Comparison of ENCODE assay signal across 28 mouse cellular contexts in the genomic region with DNA sequence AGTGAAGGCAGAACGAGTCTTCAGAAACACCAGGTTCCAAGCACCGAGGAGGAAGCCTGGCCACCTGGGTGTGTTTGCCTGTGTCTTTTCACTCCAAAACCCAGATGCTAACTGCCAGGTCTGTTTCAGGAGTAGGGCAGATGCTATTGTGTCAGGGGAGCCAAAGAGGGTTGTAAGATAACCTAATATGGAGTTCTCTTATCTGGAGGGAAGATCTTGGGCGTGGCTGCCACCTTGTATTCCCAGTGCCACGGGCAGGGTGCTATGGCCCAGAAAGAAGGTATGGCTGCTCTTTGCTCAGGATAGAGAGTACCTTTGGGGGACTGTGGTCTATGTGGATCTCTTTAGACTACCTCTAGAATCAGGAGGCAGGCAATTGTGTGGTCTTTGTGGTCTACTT.
"Had no signal": no experiment of that assay in that cellular context is flagged by ENCODE, and none has a peak within 500 bp of the region (broad histone marks: within the 10 kb centered on the region; RNA-seq: fewer than 3 reads in every experiment).

No protein-coding gene starts in this region.

- H3K36me3 ChIP-seq: embryonic facial prominence, embryonic 10.5 days; embryonic facial prominence, embryonic 12.5 days; embryonic facial prominence, embryonic 13.5 days; embryonic facial prominence, embryonic 15.5 days; forebrain, embryonic 10.5 days; forebrain, embryonic 12.5 days; forebrain, embryonic 15.5 days had no signal

- H3K4me2 ChIP-seq: embryonic facial prominence, embryonic 12.5 days; embryonic facial prominence, embryonic 13.5 days; embryonic facial prominence, embryonic 15.5 days; forebrain, embryonic 12.5 days; forebrain, embryonic 13.5 days; forebrain, embryonic 15.5 days had no signal

- DNase-seq: cerebellum, adult 2 months; cerebellum, adult 8-10 months; cerebellum, adult 9-10 months; cerebellum, adult 9-11 months; cerebellum, postnatal 10 days; cerebellum, postnatal 14 days; cerebellum, postnatal 25 days; cerebellum, postnatal 36 days; embryo, embryonic 11 days; forebrain, postnatal 0 days; gastrocnemius, adult 2 months; gastrocnemius, postnatal 10 days; gastrocnemius, postnatal 14 days; gastrocnemius, postnatal 25 days; gastrocnemius, postnatal 36 days; heart, adult 18-20 months; heart, adult 2 months had no signal

- H3K9ac ChIP-seq: embryonic facial prominence, embryonic 12.5 days; embryonic facial prominence, embryonic 13.5 days; embryonic facial prominence, embryonic 15.5 days; forebrain, embryonic 12.5 days; forebrain, embryonic 13.5 days; forebrain, embryonic 15.5 days; forebrain, postnatal 0 days had no signal

- ATAC-seq: forebrain, embryonic 13.5 days; forebrain, embryonic 14.5 days; forebrain, embryonic 15.5 days; forebrain, embryonic 16.5 days; forebrain, postnatal 0 days had no signal

- H3K4me3 ChIP-seq: embryonic facial prominence, embryonic 10.5 days; embryonic facial prominence, embryonic 12.5 days; embryonic facial prominence, embryonic 13.5 days; embryonic facial prominence, embryonic 15.5 days; erythroblast, embryonic 14.5 days; forebrain, embryonic 10.5 days; forebrain, embryonic 12.5 days; forebrain, embryonic 13.5 days; forebrain, embryonic 15.5 days; gastrocnemius, adult 2 months; heart, adult 2 months had no signal

- H3K27ac ChIP-seq: embryonic facial prominence, embryonic 10.5 days; embryonic facial prominence, embryonic 12.5 days; embryonic facial prominence, embryonic 13.5 days; embryonic facial prominence, embryonic 15.5 days; forebrain, embryonic 10.5 days; forebrain, embryonic 12.5 days; forebrain, embryonic 13.5 days; forebrain, embryonic 15.5 days; gastrocnemius, adult 2 months; heart, adult 2 months had no signal

- H3K9me3 ChIP-seq: embryonic facial prominence, embryonic 10.5 days; embryonic facial prominence, embryonic 12.5 days; embryonic facial prominence, embryonic 13.5 days; embryonic facial prominence, embryonic 15.5 days; forebrain, embryonic 10.5 days; forebrain, embryonic 12.5 days; forebrain, embryonic 13.5 days; forebrain, embryonic 15.5 days had no signal
